Mouse (Mus musculus) limb, embryonic 10.5 days (tissue): ENCODE data around the gene Pm20d2. TPM values are rescaled to one million over a fixed set of nuclear protein-coding genes. Genes with fewer than 3 reads are reported as not detected.
A peak's percentile ranks its signal among the peaks of the same experiment; 100 is the strongest.

Source experiments
- DNase-seq: peaks from one replicate; pipeline ENCODE4 v3.0.0-alpha.2; 2017; ENCODE audit warnings: low spot score
- H3K27ac ChIP-seq: fragments of 300-500 bp; sonication (generic); 2 replicates; pipeline ENCODE4 v1.5.1; 2016; ENCODE audit warnings: mild to moderate bottlenecking
- H3K27me3 ChIP-seq: fragments of 300-500 bp; sonication (generic); 2 replicates; pipeline ENCODE4 v1.6.1; 2016; ENCODE audit warnings: low read depth, mild to moderate bottlenecking; ENCODE audit not compliant: poor library complexity, severe bottlenecking
- H3K36me3 ChIP-seq: fragments of 300-500 bp; sonication (generic); 2 replicates; pipeline ENCODE4 v1.6.1; 2016; ENCODE audit warnings: mild to moderate bottlenecking, moderate library complexity
- H3K4me1 ChIP-seq: fragments of 300-500 bp; sonication (generic); 2 replicates; pipeline ENCODE4 v1.6.1; 2016
- H3K4me3 ChIP-seq: fragments of 300-500 bp; sonication (generic); 2 replicates; pipeline ENCODE4 v1.5.1; 2016; ENCODE audit warnings: mild to moderate bottlenecking, moderate library complexity
- H3K9me3 ChIP-seq: fragments of 300-500 bp; sonication (generic); replicated peaks from 2 replicates; pipeline ENCODE4 v1.6.1; 2016; ENCODE audit warnings: mild to moderate bottlenecking
- WGBS: fragments of 180-500 bp; shearing (Covaris S2); methylation state at CpG from one replicate; pipeline ENCODE4 v1.1.7; 2016; 5-methylcytosine and 5-hydroxymethylcytosine counted together
- polyA plus RNA-seq: library from polyadenylated mRNA; unstranded; fragments of >200 nt; fragmentation: Nextera tagmentation; extraction: Ambion mirVana; gene quantifications from 2 replicates; pipeline ENCODE4 v1.2.1, GENCODE M21; 2016

Pm20d2 gene
- polyA plus RNA-seq, 1 experiment from 2014 or later = 1.5 TPM

- Histone ChIP-seq H3K27ac (no peak overlapping the region), H3K4me3 (no peak overlapping the region), H3K9me3 (no peaks in the 10 kb centered on the region), H3K4me1 (no peaks in the 10 kb centered on the region; the same call in 1 of the 2 replicates), H3K27me3 (peaks cover 20% of the 10 kb centered on the region), H3K36me3 (no peaks in the 10 kb centered on the region)
- DNase-seq = no peak
- WGBS = 88% methylated on average over 5 of the region's 5 CpGs
Measured at GRCm38 (mm10) chr4:33183477-33183876, 6.1 kb downstream of the Pm20d2 start.

- no peak for DNase-seq
- no peak overlapping the region for H3K27ac ChIP-seq
- H3K27me3 ChIP-seq = no peaks in the 10 kb centered on the region
- WGBS = 90% methylated on average over 26 of the region's 26 CpGs
- no peaks in the 10 kb centered on the region for H3K4me1 ChIP-seq
- no peaks in the 10 kb centered on the region for H3K9me3 ChIP-seq
- no peak overlapping the region for H3K4me3 ChIP-seq
- no peaks in the 10 kb centered on the region for H3K36me3 ChIP-seq
Measured at GRCm38 (mm10) chr4:33152087-33153038, 37.2 kb downstream of the Pm20d2 start.

- no peaks in the 10 kb centered on the region for H3K36me3 ChIP-seq
- DNase-seq = no peak
- no peak overlapping the region for H3K4me3 ChIP-seq
- WGBS = 59% methylated on average over 7 of the region's 7 CpGs
- H3K4me1 ChIP-seq = no peaks in the 10 kb centered on the region
- H3K27me3 ChIP-seq = peaks cover 18% of the 10 kb centered on the region
- H3K9me3 ChIP-seq = no peaks in the 10 kb centered on the region
- no peak overlapping the region for H3K27ac ChIP-seq
Measured at GRCm38 (mm10) chr4:33149150-33149549, 40.4 kb downstream of the Pm20d2 start.

- no peaks in the 10 kb centered on the region for H3K4me1 ChIP-seq
- H3K9me3 ChIP-seq = no peaks in the 10 kb centered on the region
- peaks cover 18% of the 10 kb centered on the region for H3K27me3 ChIP-seq
- H3K36me3 ChIP-seq = no peaks in the 10 kb centered on the region
- no peak overlapping the region for H3K4me3 ChIP-seq
- DNase-seq = peak; percentile 63
- WGBS = 7% methylated on average over 2 of the region's 2 CpGs
- no peak overlapping the region for H3K27ac ChIP-seq
Measured at GRCm38 (mm10) chr4:33147825-33148224, 41.7 kb downstream of the Pm20d2 start.

GRCm38 (mm10) chr4:33146679-33147291 is 42.8 kb downstream of the Pm20d2 start:
- Histone ChIP-seq H3K9me3 (no peaks in the 10 kb centered on the region), H3K36me3 (no peaks in the 10 kb centered on the region), H3K4me1 (no peaks in the 10 kb centered on the region), H3K4me3 (no peak overlapping the region), H3K27me3 (peaks cover 18% of the 10 kb centered on the region), H3K27ac (no peak overlapping the region)
- DNase-seq = no peak
- 49% methylated on average over 20 of the region's 20 CpGs for WGBS

- no peaks in the 10 kb centered on the region for H3K27me3 ChIP-seq
- H3K4me3 ChIP-seq = no peak within 1 kb of the TSS
- DNase-seq = no peak
- 73% methylated on average over 11 of the region's 11 CpGs for WGBS
- no peak within 1 kb of the TSS for H3K27ac ChIP-seq
- no peaks in the 10 kb centered on the region for H3K9me3 ChIP-seq
- no peaks in the 10 kb centered on the region for H3K36me3 ChIP-seq
- no peaks in the 10 kb centered on the region for H3K4me1 ChIP-seq
Measured at GRCm38 (mm10) chr4:33132221-33132620, 57.3 kb downstream of the Pm20d2 start, which contains the start of gene Gabrr1. Gene Gabrr1, plus strand, starts transcription at chr4:33132521.

GRCm38 (mm10) chr4:33125409-33126084 is 64.0 kb downstream of the Pm20d2 start:
- Histone ChIP-seq H3K4me1 (no peaks in the 10 kb centered on the region), H3K4me3 (no peak overlapping the region), H3K9me3 (no peaks in the 10 kb centered on the region), H3K36me3 (no peaks in the 10 kb centered on the region), H3K27ac (no peak overlapping the region), H3K27me3 (no peaks in the 10 kb centered on the region)
- WGBS = 82% methylated on average over 10 of the region's 10 CpGs
- no peak for DNase-seq

GRCm38 (mm10) chr4:33124493-33124892 is 65.0 kb downstream of the Pm20d2 start:
- H3K27ac ChIP-seq = no peak overlapping the region
- no peaks in the 10 kb centered on the region for H3K27me3 ChIP-seq
- no peaks in the 10 kb centered on the region for H3K36me3 ChIP-seq
- H3K9me3 ChIP-seq = no peaks in the 10 kb centered on the region
- no peak overlapping the region for H3K4me3 ChIP-seq
- DNase-seq = peak; percentile 37
- no peaks in the 10 kb centered on the region for H3K4me1 ChIP-seq
- WGBS = 84% methylated on average over 6 of the region's 6 CpGs

Other genes with a start within 250 kb of the Pm20d2 start
- 8.4 and 9.6 TPM in 2 replicates for gene Ankrd6, start 238.9 kb downstream of the Pm20d2 start, polyA plus RNA-seq
- gene Rragd, start 206.7 kb downstream of the Pm20d2 start, polyA plus RNA-seq = 17.0 and 21.2 TPM in 2 replicates
- gene Ube2j1, start 158.3 kb downstream of the Pm20d2 start, polyA plus RNA-seq = 38.3 and 38.7 TPM in 2 replicates
- gene Gabrr2, start 126.7 kb downstream of the Pm20d2 start, polyA plus RNA-seq = 0.10 TPM in 1 of 2 replicates, not detected in the other
- gene Gabrr1, start 57.2 kb downstream of the Pm20d2 start, polyA plus RNA-seq = not detected in 2 replicates
- 6.0 and 8.8 TPM in 2 replicates for gene Srsf12, start 19.3 kb upstream of the Pm20d2 start, polyA plus RNA-seq
- gene Pnrc1, start 100.4 kb upstream of the Pm20d2 start, polyA plus RNA-seq = 71.1 and 87.1 TPM in 2 replicates
- 30.3 and 33.8 TPM in 2 replicates for gene Rngtt, start 120.6 kb upstream of the Pm20d2 start, polyA plus RNA-seq